Mouse (Mus musculus) C2C12 (cell line): ENCODE measurements at regions not wholly inside any gene's neighbourhood (a gene's known extent, or its start where the extent isn't known, plus 50 kb on each side); places are given as distances from the start of the nearest gene placed in this dataset.

Experiments used
- H3K27me3 ChIP-seq: one replicate; pipeline ENCODE4 v1.6.1; 2011; ENCODE audit not compliant: control insufficient read depth, insufficient read depth, insufficient read length
- H3K36me3 ChIP-seq: one replicate; pipeline ENCODE4 v1.6.1; 2011; ENCODE audit not compliant: control insufficient read depth, insufficient read depth
- H3K4me3 ChIP-seq: one replicate; pipeline ENCODE4 v1.5.1; 2011; ENCODE audit warnings: mild to moderate bottlenecking, control low read depth; ENCODE audit not compliant: poor library complexity, insufficient read depth, severe bottlenecking
- H3K79me2 ChIP-seq: one replicate; pipeline ENCODE4 v1.6.1; 2011; ENCODE audit not compliant: control insufficient read depth, insufficient read depth
- H3K79me3 ChIP-seq: one replicate; pipeline ENCODE4 v1.6.1; 2011; ENCODE audit warnings: low read depth, control low read depth
- H3ac ChIP-seq: one replicate; pipeline ENCODE3; 2011; ENCODE audit warnings: low read depth; ENCODE audit not compliant: control insufficient read depth, insufficient read length
- CEBPB ChIP-seq: IDR thresholded peaks from one replicate; pipeline ENCODE4 v1.6.1; 2011; ENCODE audit warnings: low read depth, mild to moderate bottlenecking, control low read depth, moderate library complexity
- CTCF ChIP-seq: IDR thresholded peaks from one replicate; pipeline ENCODE4 v1.5.1; 2011; ENCODE audit not compliant: control insufficient read depth, insufficient read depth, insufficient read length
- FOSL1 ChIP-seq: IDR thresholded peaks from one replicate; pipeline ENCODE4 v1.8.0; 2011; ENCODE audit warnings: mild to moderate bottlenecking, low read length; ENCODE audit not compliant: poor library complexity, insufficient read depth, severe bottlenecking
- MAX ChIP-seq: IDR thresholded peaks from one replicate; pipeline ENCODE4 v1.6.1; 2011; ENCODE audit warnings: mild to moderate bottlenecking, control low read depth
- MYOD1 ChIP-seq: IDR thresholded peaks from one replicate; pipeline ENCODE4 v1.6.1; 2011; ENCODE audit warnings: low read depth; ENCODE audit not compliant: control insufficient read depth, insufficient read length
- MYOG ChIP-seq: IDR thresholded peaks from one replicate; pipeline ENCODE4 v1.6.1; 2011; ENCODE audit not compliant: control insufficient read depth, insufficient read length; ENCODE audit errors: extremely low read depth
- USF1 ChIP-seq: IDR thresholded peaks from one replicate; pipeline ENCODE4 v1.6.1; 2011; ENCODE audit warnings: low read depth, mild to moderate bottlenecking, control low read depth, moderate library complexity

GRCm38 (mm10) chr15:25069701-25070100 is 343.9 kb downstream of the Basp1 start:
- no peak overlapping the region for H3ac ChIP-seq
- no peak for TF ChIP-seq USF1
- TF ChIP-seq MYOG = no peak
- TF ChIP-seq MYOD1 = no peak
- no peak for TF ChIP-seq CTCF
- TF ChIP-seq CEBPB = no peak
- TF ChIP-seq FOSL1 = no peak
- TF ChIP-seq MAX = no peak
- no peaks in the 10 kb centered on the region for H3K79me3 ChIP-seq
- no peaks in the 10 kb centered on the region for H3K36me3 ChIP-seq
- no peaks in the 10 kb centered on the region for H3K27me3 ChIP-seq
- no peaks in the 10 kb centered on the region for H3K79me2 ChIP-seq
- H3K4me3 ChIP-seq = no peak overlapping the region

GRCm38 (mm10) chr15:25059347-25059746 is 354.2 kb downstream of the Basp1 start:
- H3ac ChIP-seq = no peak overlapping the region
- no peaks in the 10 kb centered on the region for H3K36me3 ChIP-seq
- H3K4me3 ChIP-seq = no peak overlapping the region
- H3K79me2 ChIP-seq = no peaks in the 10 kb centered on the region
- no peaks in the 10 kb centered on the region for H3K79me3 ChIP-seq
- TF ChIP-seq CTCF (no peak), FOSL1 (no peak), MYOD1 (no peak), MYOG (no peak), USF1 (no peak), MAX (no peak), CEBPB (no peak)
- no peaks in the 10 kb centered on the region for H3K27me3 ChIP-seq

GRCm38 (mm10) chr15:25047875-25048274 is 365.7 kb downstream of the Basp1 start:
- Histone ChIP-seq H3K36me3 (no peaks in the 10 kb centered on the region), H3ac (no peak overlapping the region)
- TF ChIP-seq MYOG = no peak
- no peak for TF ChIP-seq USF1
- no peak for TF ChIP-seq MYOD1
- TF ChIP-seq MAX = no peak
- TF ChIP-seq FOSL1 = no peak
- no peak for TF ChIP-seq CEBPB
- no peak for TF ChIP-seq CTCF

GRCm38 (mm10) chr15:25046514-25047138 is 366.9 kb downstream of the Basp1 start:
- Histone ChIP-seq H3K36me3 (no peaks in the 10 kb centered on the region), H3K79me3 (no peaks in the 10 kb centered on the region), H3K79me2 (no peaks in the 10 kb centered on the region), H3K27me3 (no peaks in the 10 kb centered on the region), H3ac (no peak overlapping the region), H3K4me3 (no peak overlapping the region)
- TF ChIP-seq MYOG = no peak
- TF ChIP-seq MAX = no peak
- no peak for TF ChIP-seq USF1
- no peak for TF ChIP-seq CEBPB
- no peak for TF ChIP-seq FOSL1
- no peak for TF ChIP-seq MYOD1
- no peak for TF ChIP-seq CTCF

More at GRCm38 (mm10) chr15:25047875-25048274, 365.7 kb downstream of the Basp1 start:
- Histone ChIP-seq H3K79me2 (no peaks in the 10 kb centered on the region), H3K27me3 (no peaks in the 10 kb centered on the region), H3K79me3 (no peaks in the 10 kb centered on the region), H3K4me3 (no peak overlapping the region)

- Histone ChIP-seq H3K27me3 (no peaks in the 10 kb centered on the region), H3K79me2 (no peaks in the 10 kb centered on the region), H3K36me3 (no peaks in the 10 kb centered on the region), H3K79me3 (no peaks in the 10 kb centered on the region), H3K4me3 (no peak overlapping the region), H3ac (no peak overlapping the region)
- TF ChIP-seq USF1 = no peak
- no peak for TF ChIP-seq CTCF
- TF ChIP-seq MAX = no peak
- no peak for TF ChIP-seq CEBPB
These were observed 377.3 kb downstream of the Basp1 start for GRCm38 (mm10) chr15:25036231-25036630.

- no peaks in the 10 kb centered on the region for H3K36me3 ChIP-seq
- H3K4me3 ChIP-seq = no peak overlapping the region
- H3ac ChIP-seq = no peak overlapping the region
- no peaks in the 10 kb centered on the region for H3K79me2 ChIP-seq
- H3K27me3 ChIP-seq = peaks cover 14% of the 10 kb centered on the region
- H3K79me3 ChIP-seq = no peaks in the 10 kb centered on the region
- TF ChIP-seq CTCF (no peak), MAX (no peak), MYOG (no peak), FOSL1 (no peak), MYOD1 (no peak), USF1 (no peak), CEBPB (no peak)
These were observed 385.7 kb downstream of the Basp1 start for GRCm38 (mm10) chr15:25027865-25028264.
